Mouse (Mus musculus) left cerebral cortex, adult 8-10 months (tissue): ENCODE measurements at regions not wholly inside any gene's neighbourhood (a gene's known extent, or its start where the extent isn't known, plus 50 kb on each side); places are given as distances from the start of the nearest gene placed in this dataset.

Source experiments
- DNase-seq, 2 experiments: peaks; one replicate each; pipeline ENCODE4 v3.0.0; 2022; ENCODE audit warnings: low spot score in 2 of 2

GRCm38 (mm10) chr6:31106856-31107359 lies 148.0 kb upstream of the Klf14 start:
- no peak for DNase-seq

GRCm38 (mm10) chr6:31107360-31107759 lies 148.5 kb upstream of the Klf14 start:
- DNase-seq, result no peak

GRCm38 (mm10) chr6:31107916-31108685 lies 149.2 kb upstream of the Klf14 start:
- DNase-seq, result no peak

- no peak for DNase-seq
Observed at GRCm38 (mm10) chr6:31109604-31110003, 150.7 kb upstream of the Klf14 start.

GRCm38 (mm10) chr6:31112293-31113077 lies 153.6 kb upstream of the Klf14 start:
- no peak for DNase-seq

GRCm38 (mm10) chr6:31113558-31114326 lies 154.9 kb upstream of the Klf14 start:
- DNase-seq, result no peak

GRCm38 (mm10) chr6:31114336-31115335 lies 155.8 kb upstream of the Klf14 start:
- DNase-seq, result no peak

GRCm38 (mm10) chr6:31115566-31115965 lies 156.7 kb upstream of the Klf14 start:
- DNase-seq, result no peak

GRCm38 (mm10) chr6:31116365-31116764 lies 157.5 kb upstream of the Klf14 start:
- no peak for DNase-seq

GRCm38 (mm10) chr6:31117666-31118065 lies 158.8 kb upstream of the Klf14 start:
- no peak for DNase-seq

- DNase-seq, result no peak
Observed at GRCm38 (mm10) chr6:31121008-31121407, 162.1 kb upstream of the Klf14 start.

GRCm38 (mm10) chr6:31122895-31123294 lies 164.0 kb upstream of the Klf14 start:
- no peak for DNase-seq

- no peak for DNase-seq
Observed at GRCm38 (mm10) chr6:31123342-31123990, 164.6 kb upstream of the Klf14 start.

- DNase-seq, result no peak
Observed at GRCm38 (mm10) chr6:31124076-31124475, 165.2 kb upstream of the Klf14 start.

GRCm38 (mm10) chr6:31124872-31125271 lies 166.0 kb upstream of the Klf14 start:
- no peak for DNase-seq

- no peak for DNase-seq
Observed at GRCm38 (mm10) chr6:31125328-31126118, 166.6 kb upstream of the Klf14 start.

GRCm38 (mm10) chr6:31126131-31126871 lies 167.4 kb upstream of the Klf14 start:
- no peak for DNase-seq

GRCm38 (mm10) chr6:31129170-31129569 lies 170.3 kb upstream of the Klf14 start:
- no peak for DNase-seq
